Mouse (Mus musculus): ENCODE data around the gene Fibcd1.

- TF ChIP-seq POLR2A (IDR thresholded peaks at IDR 0.05; ENCODE audit: borderline replicate concordance, insufficient read depth, low read length), result no peak
- TF ChIP-seq CTCF (IDR thresholded peaks at IDR 0.05; ENCODE audit: borderline replicate concordance, insufficient read depth, low read depth, low read length), result no peak
Measured at GRCm38 (mm10) chr2:31891219-31891618, 45.4 kb upstream of the Fibcd1 start.

Measured in cerebellum, adult 2 months (tissue).